Mouse (Mus musculus): ENCODE results near the gene Prr15.

Gene Prr15

GRCm38 (mm10) chr6:54331765-54332164, 6.1 kb downstream of the Prr15 start:
- DNase-seq (ENCODE audit: low spot score in 2 of 2) = no peak

- no peak for DNase-seq (ENCODE audit: low spot score in 2 of 2)
Measured at GRCm38 (mm10) chr6:54332203-54332602, 6.6 kb downstream of the Prr15 start.

GRCm38 (mm10) chr6:54333116-54333651, 7.5 kb downstream of the Prr15 start:
- no peak for DNase-seq (ENCODE audit: low spot score in 2 of 2)

GRCm38 (mm10) chr6:54333652-54334396, 8.2 kb downstream of the Prr15 start:
- no peak for DNase-seq (ENCODE audit: low spot score in 2 of 2)

- DNase-seq (ENCODE audit: low spot score in 2 of 2) = no peak
Measured at GRCm38 (mm10) chr6:54337321-54337720, 11.7 kb downstream of the Prr15 start.

- no peak for DNase-seq (ENCODE audit: low spot score in 2 of 2)
Measured at GRCm38 (mm10) chr6:54341133-54341532, 15.5 kb downstream of the Prr15 start.

- DNase-seq (ENCODE audit: low spot score in 2 of 2) = no peak
Measured at GRCm38 (mm10) chr6:54342223-54342622, 16.6 kb downstream of the Prr15 start.

- DNase-seq (ENCODE audit: low spot score in 2 of 2) = no peak
Measured at GRCm38 (mm10) chr6:54351860-54352259, 26.2 kb downstream of the Prr15 start.

- no peak for DNase-seq (ENCODE audit: low spot score in 2 of 2)
Measured at GRCm38 (mm10) chr6:54352931-54353690, 27.5 kb downstream of the Prr15 start.

GRCm38 (mm10) chr6:54353698-54354097, 28.1 kb downstream of the Prr15 start:
- no peak for DNase-seq (ENCODE audit: low spot score in 2 of 2)

GRCm38 (mm10) chr6:54355626-54356025, 30.0 kb downstream of the Prr15 start:
- no peak for DNase-seq (ENCODE audit: low spot score in 2 of 2)

GRCm38 (mm10) chr6:54362526-54363324, 37.1 kb downstream of the Prr15 start:
- DNase-seq (ENCODE audit: low spot score in 2 of 2) = no peak

- DNase-seq (ENCODE audit: low spot score in 2 of 2) = no peak
Measured at GRCm38 (mm10) chr6:54364406-54365136, 38.9 kb downstream of the Prr15 start.

GRCm38 (mm10) chr6:54366607-54367006, 41.0 kb downstream of the Prr15 start:
- DNase-seq (ENCODE audit: low spot score in 2 of 2) = no peak

GRCm38 (mm10) chr6:54368071-54368470, 42.4 kb downstream of the Prr15 start:
- peak in 1 of 2 experiments; percentile 67 for DNase-seq (ENCODE audit: low spot score in 2 of 2)

- no peak for DNase-seq (ENCODE audit: low spot score in 2 of 2)
Measured at GRCm38 (mm10) chr6:54369913-54370542, 44.4 kb downstream of the Prr15 start.

GRCm38 (mm10) chr6:54371874-54372273, 46.2 kb downstream of the Prr15 start:
- DNase-seq (ENCODE audit: low spot score in 2 of 2) = no peak

GRCm38 (mm10) chr6:54379356-54379755, 53.7 kb downstream of the Prr15 start:
- DNase-seq (ENCODE audit: low spot score in 2 of 2) = peak in 1 of 2 experiments; percentile 12
